Mouse (Mus musculus) midbrain, postnatal 0 days (tissue): ENCODE data around the gene Rpl18. TPM values are rescaled to one million over a fixed set of nuclear protein-coding genes. Genes with fewer than 3 reads are reported as not detected.

Experiments
- ATAC-seq: fragments of 200-750 bp; cut with Nextera tagmentation; 2 replicates; pipeline ENCODE4 v1.8.0; 2017; ENCODE audit warnings: moderate number of reproducible peaks, mild to moderate bottlenecking, moderate TSS enrichment, moderate library complexity; ENCODE audit not compliant: low FRiP score
- DNase-seq: peaks from one replicate; pipeline ENCODE4 v3.0.0-alpha.2; 2015; ENCODE audit warnings: low spot score
- H3K27ac ChIP-seq: fragments of 300-500 bp; sonication (generic); 2 replicates; pipeline ENCODE4 v1.5.1; 2014; ENCODE audit warnings: low read depth, mild to moderate bottlenecking, low read length, mixed read lengths
- H3K27me3 ChIP-seq: fragments of 300-500 bp; sonication (generic); 2 replicates; pipeline ENCODE4 v1.6.1; 2014; ENCODE audit warnings: low read length, control low read depth, mixed read lengths; ENCODE audit not compliant: insufficient read depth
- H3K36me3 ChIP-seq: fragments of 300-500 bp; sonication (generic); 2 replicates; pipeline ENCODE4 v1.6.1; 2014; ENCODE audit warnings: low read length, control low read depth, mixed read lengths; ENCODE audit not compliant: insufficient read depth
- H3K4me1 ChIP-seq: fragments of 300-500 bp; sonication (generic); 2 replicates; pipeline ENCODE4 v1.6.1; 2014; ENCODE audit warnings: mild to moderate bottlenecking, control low read depth, antibody characterized with exemption, low read length, mixed read lengths; ENCODE audit not compliant: insufficient read depth
- H3K4me2 ChIP-seq: fragments of 300-500 bp; sonication (generic); 2 replicates; pipeline ENCODE4 v1.6.1; 2014; ENCODE audit warnings: low read depth, mild to moderate bottlenecking, low read length, mixed read lengths; ENCODE audit not compliant: poor library complexity, severe bottlenecking
- H3K4me3 ChIP-seq: fragments of 300-500 bp; sonication (generic); 2 replicates; pipeline ENCODE4 v1.5.1; 2014; ENCODE audit warnings: low read depth, mild to moderate bottlenecking, low read length, moderate library complexity
- H3K9ac ChIP-seq: fragments of 300-500 bp; sonication (generic); replicated peaks from 2 replicates; pipeline ENCODE4 v1.6.1; 2014; ENCODE audit warnings: mild to moderate bottlenecking, low read length, moderate library complexity, mixed read lengths; ENCODE audit not compliant: poor library complexity, severe bottlenecking
- H3K9me3 ChIP-seq: fragments of 300-500 bp; sonication (generic); 2 replicates; pipeline ENCODE4 v1.6.1; 2016; ENCODE audit warnings: low read length, control low read depth
- CTCF ChIP-seq: IDR thresholded peaks from 2 replicates; pipeline ENCODE4 v1.5.1; 2016; ENCODE audit warnings: antibody characterized with exemption, mild to moderate bottlenecking
- WGBS: fragments of 180-500 bp; shearing (Covaris S2); extraction: QIAGEN DNeasy Blood & Tissue Kit; methylation state at CpG from one replicate; pipeline ENCODE4 v1.1.7; 2014; 5-methylcytosine and 5-hydroxymethylcytosine counted together
- polyA plus RNA-seq: library from polyadenylated mRNA; unstranded; fragments of >200 nt; fragmentation: Nextera tagmentation; extraction: Ambion mirVana; gene quantifications from 2 replicates; pipeline ENCODE4 v1.2.1, GENCODE M21; 2015
- total RNA-seq: library from RNA; depleted of rRNA; stranded (reverse); fragments of >200 nt; gene quantifications from 2 replicates; pipeline ENCODE4 v1.2.3, GENCODE M21; 2014

Gene Rpl18
- total and polyA plus RNA-seq, 2 experiments from 2014 or later, result 473 to 989 TPM

DNA sequence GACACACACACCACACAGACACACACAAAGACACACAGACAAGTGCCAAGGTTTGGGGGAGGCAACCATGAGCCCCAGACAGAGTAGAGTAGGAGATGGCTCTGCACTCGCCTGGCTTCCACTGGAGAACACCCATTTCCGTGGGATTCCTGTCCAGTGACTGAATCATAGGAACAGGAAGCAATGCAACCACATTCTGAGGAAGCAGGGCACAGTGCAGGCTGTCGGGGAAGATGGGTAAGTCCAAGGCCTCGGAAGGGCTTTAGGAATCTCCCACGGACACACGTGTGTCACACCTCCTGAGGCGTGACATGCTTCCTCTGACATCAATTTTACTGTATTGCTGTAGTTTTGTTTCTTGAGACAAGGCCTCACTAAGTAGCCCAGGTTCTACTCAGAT is 32.9 kb downstream of the Rpl18 start:
- H3K9ac ChIP-seq, result no peak overlapping the region
- 87% methylated on average over 7 of the region's 7 CpGs for WGBS
- TF ChIP-seq CTCF, result no peak

DNA sequence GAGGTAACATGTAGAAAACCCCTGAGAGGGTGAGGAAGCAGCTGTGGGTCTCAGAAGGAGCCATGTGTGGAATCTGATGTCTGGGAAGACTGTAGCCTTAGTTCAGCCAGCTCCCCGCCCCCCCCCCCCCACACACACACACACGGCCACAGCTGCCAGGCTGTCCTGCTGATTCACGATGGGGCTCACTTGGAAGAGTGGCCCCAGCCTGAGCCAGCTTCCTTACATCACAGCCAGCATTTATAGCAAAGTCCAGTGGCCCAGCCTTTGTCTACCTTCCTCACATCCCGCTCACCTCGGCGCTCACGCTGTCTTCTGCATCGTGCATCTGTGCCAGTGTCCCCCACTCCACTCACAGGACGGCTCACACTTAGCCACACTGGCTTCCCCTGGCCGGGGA is 34.1 kb downstream of the Rpl18 start:
- DNase-seq (no peak), ATAC-seq (no peak)
- H3K27me3 ChIP-seq, result no peaks in the 10 kb centered on the region
- no peak overlapping the region for H3K9ac ChIP-seq
- WGBS, result 55% methylated on average over 9 of the region's 10 CpGs
- H3K36me3 ChIP-seq, result no peaks in the 10 kb centered on the region
- no peak for TF ChIP-seq CTCF
- no peak overlapping the region for H3K4me2 ChIP-seq
- no peak overlapping the region for H3K27ac ChIP-seq
- H3K9me3 ChIP-seq, result no peaks in the 10 kb centered on the region
- no peak overlapping the region for H3K4me3 ChIP-seq
- no peaks in the 10 kb centered on the region for H3K4me1 ChIP-seq

More for the DNA sequence above, 32.9 kb downstream of the Rpl18 start:
- H3K4me1 ChIP-seq, result no peaks in the 10 kb centered on the region
- H3K4me2 ChIP-seq, result no peak overlapping the region
- no peak overlapping the region for H3K4me3 ChIP-seq
- H3K27me3 ChIP-seq, result no peaks in the 10 kb centered on the region
- H3K27ac ChIP-seq, result no peak overlapping the region
- ATAC-seq (no peak), DNase-seq (no peak)
- no peaks in the 10 kb centered on the region for H3K9me3 ChIP-seq
- no peaks in the 10 kb centered on the region for H3K36me3 ChIP-seq

DNA sequence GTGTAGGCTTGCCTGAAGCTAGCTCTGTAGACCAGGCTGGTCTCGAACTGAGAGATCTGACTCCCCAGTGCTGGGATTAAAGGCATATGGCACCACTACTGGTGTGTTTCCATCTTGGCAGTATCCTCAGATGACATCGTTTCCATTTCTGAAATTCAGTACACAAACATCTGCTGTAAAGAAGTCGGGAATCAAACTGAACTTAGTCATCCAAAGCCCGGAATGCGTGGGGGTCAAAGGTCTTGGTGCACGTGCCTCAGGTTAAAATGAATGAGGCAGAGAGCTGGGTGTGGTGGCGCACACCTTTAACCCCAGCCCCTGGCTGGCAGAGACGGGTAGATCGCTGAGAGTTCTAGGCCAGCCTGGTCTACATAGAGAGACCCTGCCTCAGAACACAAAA is 34.9 kb downstream of the Rpl18 start:
- H3K4me1 ChIP-seq, result no peaks in the 10 kb centered on the region
- no peak for TF ChIP-seq CTCF
- no peaks in the 10 kb centered on the region for H3K36me3 ChIP-seq
- no peak overlapping the region for H3K27ac ChIP-seq
- H3K9ac ChIP-seq, result no peak overlapping the region
- whole genome bisulfite sequencing, result 80% methylated on average over 9 of the region's 9 CpGs
- H3K27me3 ChIP-seq, result no peaks in the 10 kb centered on the region
- no peaks in the 10 kb centered on the region for H3K9me3 ChIP-seq
- no peak overlapping the region for H3K4me3 ChIP-seq
- DNase-seq (no peak), ATAC-seq (no peak)
- no peak overlapping the region for H3K4me2 ChIP-seq

DNA sequence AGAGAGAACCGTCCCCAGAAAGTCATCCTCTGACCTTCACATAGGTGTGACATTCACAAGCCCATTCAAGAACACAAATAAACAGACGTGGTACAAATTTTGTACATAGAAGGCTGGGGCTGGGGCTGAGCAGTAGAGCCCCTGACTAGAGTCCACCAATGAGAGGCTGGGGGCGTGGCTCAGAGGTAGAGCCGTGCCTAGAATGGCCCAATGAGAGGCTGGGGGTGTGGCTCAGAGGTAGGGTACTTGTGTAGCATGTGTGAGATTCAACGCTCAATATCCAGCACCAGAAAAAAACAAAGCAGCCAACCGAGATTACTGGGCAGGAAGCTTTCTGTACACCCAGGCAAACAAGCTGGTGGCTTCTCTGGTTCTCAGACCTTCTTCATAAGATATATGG is 40.4 kb downstream of the Rpl18 start:
- H3K36me3 ChIP-seq, result no peaks in the 10 kb centered on the region
- no peak overlapping the region for H3K4me3 ChIP-seq
- H3K27me3 ChIP-seq, result peaks cover 18% of the 10 kb centered on the region
- ATAC-seq, result no peak
- no peak overlapping the region for H3K4me2 ChIP-seq
- no peak overlapping the region for H3K27ac ChIP-seq
- DNase-seq, result no peak
- H3K4me1 ChIP-seq, result no peaks in the 10 kb centered on the region
- H3K9me3 ChIP-seq, result no peaks in the 10 kb centered on the region
- no peak for TF ChIP-seq CTCF
- H3K9ac ChIP-seq, result no peak overlapping the region
- 66% methylated on average over 6 of the region's 6 CpGs for WGBS

DNA sequence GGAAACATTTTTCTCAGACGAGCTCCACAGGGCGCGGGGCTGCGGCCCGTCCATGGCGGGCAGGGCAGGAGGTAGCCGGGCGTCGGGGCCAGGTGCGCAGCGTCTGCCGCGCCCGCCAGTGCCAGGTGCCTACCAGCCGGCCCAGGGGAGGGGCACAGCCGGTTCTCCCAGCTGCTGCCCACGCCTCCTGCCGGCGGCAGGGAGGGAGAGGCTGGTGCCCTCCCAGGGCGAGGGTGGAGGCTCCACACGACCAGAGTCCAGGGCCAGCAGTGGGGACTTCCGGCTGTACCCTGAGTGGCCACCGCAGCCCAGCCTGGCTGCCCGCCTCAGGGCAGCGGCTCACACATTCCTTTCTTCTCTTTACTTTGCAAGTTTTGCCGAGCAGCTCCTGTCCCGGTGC is 44.1 kb downstream of the Rpl18 start:
- WGBS, result 10% methylated on average over 27 of the region's 27 CpGs
- no peak for TF ChIP-seq CTCF
- no peak overlapping the region for H3K4me3 ChIP-seq
- peaks cover 18% of the 10 kb centered on the region for H3K27me3 ChIP-seq
- H3K36me3 ChIP-seq, result no peaks in the 10 kb centered on the region
- DNase-seq, result no peak
- no peak overlapping the region for H3K9ac ChIP-seq
- H3K27ac ChIP-seq, result no peak overlapping the region
- H3K4me1 ChIP-seq, result no peaks in the 10 kb centered on the region
- peak overlapping the region; percentile 12; the same call in 1 of the 2 replicates for H3K4me2 ChIP-seq
- ATAC-seq, result no peak
- H3K9me3 ChIP-seq, result no peaks in the 10 kb centered on the region

DNA sequence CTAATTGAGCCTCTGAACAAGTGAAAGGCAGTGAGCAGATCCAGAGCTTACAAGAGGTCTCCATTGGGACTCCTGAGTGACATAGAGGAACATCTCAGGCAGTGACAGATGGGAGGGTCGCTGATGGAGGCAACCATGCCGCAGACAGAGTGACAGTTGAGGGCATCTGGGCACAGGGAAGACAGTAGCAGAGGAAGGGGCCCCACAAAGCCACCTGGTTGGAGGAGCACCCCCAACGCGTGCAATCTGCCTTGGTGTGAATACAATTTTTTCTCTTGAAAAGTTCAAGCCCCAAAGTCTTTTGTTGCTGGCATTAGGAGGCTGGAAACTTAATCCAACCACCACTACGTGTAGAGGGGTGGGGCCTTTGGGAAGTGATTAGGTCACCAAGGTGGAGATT is 44.9 kb downstream of the Rpl18 start:
- no peak overlapping the region for H3K4me3 ChIP-seq
- WGBS, result 70% methylated on average over 5 of the region's 5 CpGs
- no peak overlapping the region for H3K9ac ChIP-seq
- no peaks in the 10 kb centered on the region for H3K4me1 ChIP-seq
- H3K27me3 ChIP-seq, result peaks cover 18% of the 10 kb centered on the region
- ATAC-seq (no peak), DNase-seq (no peak)
- no peak overlapping the region for H3K4me2 ChIP-seq
- H3K36me3 ChIP-seq, result no peaks in the 10 kb centered on the region
- H3K9me3 ChIP-seq, result no peaks in the 10 kb centered on the region
- H3K27ac ChIP-seq, result no peak overlapping the region
- TF ChIP-seq CTCF, result no peak

DNA sequence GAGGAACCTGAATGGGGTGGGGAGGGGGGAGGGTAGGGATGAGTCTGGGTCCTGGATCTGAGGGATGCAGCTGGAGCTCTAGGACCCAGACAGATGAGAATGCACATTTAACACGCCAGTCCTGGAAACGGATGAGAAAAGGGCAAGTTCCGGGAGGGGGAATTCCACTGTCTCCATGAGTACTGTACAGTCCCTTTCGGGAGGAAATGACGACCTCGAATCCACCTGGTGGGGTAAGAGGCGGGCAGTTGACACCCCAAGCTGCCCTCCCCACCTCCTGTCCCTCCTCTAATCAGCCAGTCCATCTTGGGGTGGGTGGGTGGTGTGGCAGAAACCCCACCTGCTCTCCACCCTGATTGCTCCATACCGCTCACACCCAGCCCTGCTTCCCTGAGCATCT is 50.7 kb downstream of the Rpl18 start:
- Histone ChIP-seq H3K9me3 (no peaks in the 10 kb centered on the region), H3K4me2 (no peak overlapping the region), H3K9ac (no peak overlapping the region), H3K27me3 (no peaks in the 10 kb centered on the region), H3K4me3 (no peak overlapping the region), H3K36me3 (no peaks in the 10 kb centered on the region), H3K4me1 (no peaks in the 10 kb centered on the region), H3K27ac (no peak overlapping the region)
- ATAC-seq (no peak), DNase-seq (no peak)
- no peak for TF ChIP-seq CTCF
- WGBS, result 71% methylated on average over 8 of the region's 8 CpGs
